Comparison of ENCODE assay signal across 27 mouse cellular contexts in the genomic region with DNA sequence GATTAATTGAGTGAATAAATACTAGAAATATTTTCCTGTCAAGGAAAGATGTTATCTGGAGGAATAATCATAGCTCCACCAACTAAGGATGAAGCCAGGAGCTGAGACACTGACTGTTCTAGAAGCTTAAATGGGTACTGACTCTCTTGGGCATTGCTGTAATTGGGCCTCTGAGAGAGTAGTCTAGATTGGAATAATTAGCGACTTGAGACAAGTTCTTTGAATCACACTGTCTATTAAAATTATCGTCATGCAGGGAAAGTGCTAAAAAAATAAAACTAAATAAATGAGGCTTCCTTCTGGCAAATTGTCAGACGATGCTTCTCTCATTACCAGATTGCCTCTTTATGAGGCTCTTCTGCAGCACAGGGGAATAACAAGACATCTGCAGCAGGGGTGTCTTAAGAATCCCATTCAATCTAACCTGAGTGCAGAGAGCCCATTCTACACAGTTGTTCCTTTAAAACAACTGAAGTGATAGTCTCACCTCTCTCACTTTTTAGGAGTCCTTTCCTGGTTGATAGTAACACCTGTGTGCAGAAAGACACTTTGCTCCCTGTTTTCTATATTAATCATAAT.
DNase-seq lines count a peak whose midpoint lies in the region; ATAC-seq and TF ChIP-seq lines count a peak whose summit lies in the region.
"Had no signal": no experiment of that assay in that cellular context is flagged by ENCODE, and none has a peak within 500 bp of the region (broad histone marks: within the 10 kb centered on the region; RNA-seq: fewer than 3 reads in every experiment).

No protein-coding gene starts in this region.

- no peak for TF ChIP-seq CTCF in forebrain, postnatal 0 days (IDR thresholded peaks at IDR 0.05; ENCODE audit: low read depth)

- H3K4me1 ChIP-seq in forebrain, postnatal 0 days (ENCODE audit: insufficient read depth) = no peaks in the 10 kb centered on the region
- H3K4me1 ChIP-seq in forebrain, embryonic 13.5 days = no peaks in the 10 kb centered on the region
- 0 out of 2 replicates have a peak, but pooled peaks cover 4% of the 10 kb centered on the region for H3K4me1 ChIP-seq in midbrain, embryonic 14.5 days (ENCODE audit: control insufficient read depth, insufficient read depth, low read length)
- H3K4me1 ChIP-seq in midbrain, embryonic 10.5 days = no peaks in the 10 kb centered on the region
- H3K4me1 ChIP-seq in midbrain, embryonic 16.5 days (ENCODE audit: control insufficient read depth, insufficient read depth, low read length) = no peaks in the 10 kb centered on the region
- H3K4me1 ChIP-seq: embryonic facial prominence, embryonic 13.5 days; heart, embryonic 13.5 days; limb, embryonic 12.5 days had no signal

- H3K36me3 ChIP-seq in forebrain, postnatal 0 days (ENCODE audit: insufficient read depth) = no peaks in the 10 kb centered on the region
- no peaks in the 10 kb centered on the region for H3K36me3 ChIP-seq in forebrain, embryonic 13.5 days (ENCODE audit: poor library complexity, severe bottlenecking)
- H3K36me3 ChIP-seq in midbrain, embryonic 14.5 days (ENCODE audit: control insufficient read depth, insufficient read depth, low read length) = no peaks in the 10 kb centered on the region
- H3K36me3 ChIP-seq in midbrain, embryonic 10.5 days = no peaks in the 10 kb centered on the region
- H3K36me3 ChIP-seq in midbrain, embryonic 16.5 days (ENCODE audit: control insufficient read depth, insufficient read depth, low read length) = no peaks in the 10 kb centered on the region
- H3K36me3 ChIP-seq: embryonic facial prominence, embryonic 13.5 days; G1E; heart, embryonic 13.5 days; limb, embryonic 12.5 days had no signal

- WGBS in forebrain, postnatal 0 days = 36% methylated on average over 3 of the region's 3 CpGs
- 60% methylated on average over 3 of the region's 3 CpGs for WGBS in forebrain, embryonic 13.5 days
- WGBS in midbrain, embryonic 14.5 days = 58% methylated on average over 3 of the region's 3 CpGs
- WGBS in midbrain, embryonic 10.5 days = 94% methylated on average over 3 of the region's 3 CpGs
- 43% methylated on average over 3 of the region's 3 CpGs for WGBS in midbrain, embryonic 16.5 days

- H3K27ac ChIP-seq in forebrain, postnatal 0 days (ENCODE audit: low read depth, low read length) = no peak overlapping the region
- H3K27ac ChIP-seq in forebrain, embryonic 13.5 days = no peak overlapping the region
- H3K27ac ChIP-seq in midbrain, embryonic 14.5 days (replicated peaks; ENCODE audit: low read depth, low read length) = no peak overlapping the region
- no peak overlapping the region for H3K27ac ChIP-seq in midbrain, embryonic 10.5 days (replicated peaks)
- H3K27ac ChIP-seq in midbrain, embryonic 16.5 days (ENCODE audit: low read length) = no peak overlapping the region; the same call in 1 of the 2 replicates
- H3K27ac ChIP-seq: embryonic facial prominence, embryonic 13.5 days; heart, adult 2 months; heart, embryonic 13.5 days; layer of hippocampus, adult 2 months; limb, embryonic 12.5 days had no signal

- H3K9me3 ChIP-seq in forebrain, postnatal 0 days (ENCODE audit: low read length) = no peaks in the 10 kb centered on the region
- H3K9me3 ChIP-seq in forebrain, embryonic 13.5 days (replicated peaks) = no peaks in the 10 kb centered on the region
- no peaks in the 10 kb centered on the region for H3K9me3 ChIP-seq in midbrain, embryonic 14.5 days (ENCODE audit: control insufficient read depth, low read length)
- no peaks in the 10 kb centered on the region for H3K9me3 ChIP-seq in midbrain, embryonic 10.5 days (replicated peaks)
- no peaks in the 10 kb centered on the region for H3K9me3 ChIP-seq in midbrain, embryonic 16.5 days (replicated peaks; ENCODE audit: control insufficient read depth, low read length, poor library complexity, severe bottlenecking)
- H3K9me3 ChIP-seq: embryonic facial prominence, embryonic 13.5 days; G1E; heart, embryonic 13.5 days; limb, embryonic 12.5 days had no signal

- peak; percentile 32; the same call in 1 of the 2 replicates for ATAC-seq in forebrain, postnatal 0 days
- no peak for ATAC-seq in forebrain, embryonic 13.5 days
- no peak; the same call in 1 of the 2 replicates for ATAC-seq in midbrain, embryonic 14.5 days (ENCODE audit: low FRiP score, low TSS enrichment)
- peak; percentile 71 for ATAC-seq in midbrain, embryonic 16.5 days
- ATAC-seq: intestine, postnatal 0 days; liver, postnatal 0 days; lung, postnatal 0 days had no signal

- H3K9ac ChIP-seq in forebrain, postnatal 0 days = no peak overlapping the region
- no peak overlapping the region for H3K9ac ChIP-seq in forebrain, embryonic 13.5 days
- H3K9ac ChIP-seq in midbrain, embryonic 14.5 days (replicated peaks; ENCODE audit: low read length) = no peak overlapping the region
- no peak overlapping the region for H3K9ac ChIP-seq in midbrain, embryonic 16.5 days (ENCODE audit: low read depth, low read length)
- H3K9ac ChIP-seq: embryonic facial prominence, embryonic 13.5 days; heart, embryonic 13.5 days; limb, embryonic 12.5 days; liver, postnatal 0 days had no signal

- DNase-seq in forebrain, postnatal 0 days = peak; percentile 20
- DNase-seq in midbrain, embryonic 14.5 days = peak; percentile 48
- DNase-seq in midbrain, embryonic 10.5 days (ENCODE audit: low spot score) = no peak
- peak; percentile 68 for DNase-seq in retina, postnatal 1 day
- no peak for DNase-seq in layer of hippocampus, adult 9-10 months (ENCODE audit: low spot score)
- DNase-seq: adrenal gland, adult 2 months; B cell, adult 2 months; cerebellum, adult 18-20 months; cerebellum, postnatal 14 days; gastrocnemius, postnatal 36 days; heart, adult 2 months; heart, postnatal 14 days; kidney, postnatal 25 days; liver, postnatal 0 days; right cerebral cortex, postnatal 14 days; spleen, adult 18-20 months had no signal

- H3K4me2 ChIP-seq in forebrain, postnatal 0 days (ENCODE audit: low read depth) = no peak overlapping the region
- H3K4me2 ChIP-seq in forebrain, embryonic 13.5 days = no peak overlapping the region
- H3K4me2 ChIP-seq in midbrain, embryonic 14.5 days (ENCODE audit: low read length) = no peak overlapping the region
- no peak overlapping the region for H3K4me2 ChIP-seq in midbrain, embryonic 16.5 days (ENCODE audit: low read length)
- H3K4me2 ChIP-seq: embryonic facial prominence, embryonic 13.5 days; heart, embryonic 13.5 days; limb, embryonic 12.5 days; liver, embryonic 11.5 days had no signal

- H3K27me3 ChIP-seq in forebrain, postnatal 0 days (ENCODE audit: insufficient read depth, low read length) = no peaks in the 10 kb centered on the region
- H3K27me3 ChIP-seq in forebrain, embryonic 13.5 days = no peaks in the 10 kb centered on the region
- no peaks in the 10 kb centered on the region for H3K27me3 ChIP-seq in midbrain, embryonic 14.5 days (ENCODE audit: control insufficient read depth, insufficient read depth, low read length)
- H3K27me3 ChIP-seq in midbrain, embryonic 10.5 days (ENCODE audit: low read depth, poor library complexity, severe bottlenecking) = no peaks in the 10 kb centered on the region
- no peaks in the 10 kb centered on the region for H3K27me3 ChIP-seq in midbrain, embryonic 16.5 days (ENCODE audit: control insufficient read depth, insufficient read depth, low read depth, low read length)
- H3K27me3 ChIP-seq: CH12.LX; embryonic facial prominence, embryonic 13.5 days; heart, embryonic 13.5 days; limb, embryonic 12.5 days had no signal

- no peak overlapping the region for H3K4me3 ChIP-seq in forebrain, postnatal 0 days (ENCODE audit: low read depth, low read length)
- H3K4me3 ChIP-seq in forebrain, embryonic 13.5 days = no peak overlapping the region
- H3K4me3 ChIP-seq in midbrain, embryonic 14.5 days (replicated peaks; ENCODE audit: low read depth, low read length) = no peak overlapping the region
- H3K4me3 ChIP-seq in midbrain, embryonic 10.5 days = no peak overlapping the region
- no peak overlapping the region for H3K4me3 ChIP-seq in midbrain, embryonic 16.5 days (ENCODE audit: low read depth, low read length)
- H3K4me3 ChIP-seq: embryonic facial prominence, embryonic 13.5 days; heart, adult 2 months; heart, embryonic 13.5 days; layer of hippocampus, adult 2 months; limb, embryonic 12.5 days had no signal

Comparison
In these comparisons a context has a peak if more than half of its experiments do, and no peak if none do; other contexts are left out.
1. ATAC-seq: peak in forebrain, postnatal 0 days (single experiment) and midbrain, embryonic 16.5 days (single experiment); none in forebrain, embryonic 13.5 days (single experiment) and midbrain, embryonic 14.5 days (single experiment).
2. DNase-seq: peak in forebrain, postnatal 0 days (single experiment), midbrain, embryonic 14.5 days (single experiment) and retina, postnatal 1 day (single experiment); none in midbrain, embryonic 10.5 days (single experiment) and layer of hippocampus, adult 9-10 months (single experiment).